Mouse (Mus musculus): ENCODE results near the gene Dmrt1.
"Not testable (repeated sequence)": the region's sequence is repeated elsewhere in the genome, so short reads cannot be mapped to it uniquely, and the experiment has no call there.

The Dmrt1 gene

DNA sequence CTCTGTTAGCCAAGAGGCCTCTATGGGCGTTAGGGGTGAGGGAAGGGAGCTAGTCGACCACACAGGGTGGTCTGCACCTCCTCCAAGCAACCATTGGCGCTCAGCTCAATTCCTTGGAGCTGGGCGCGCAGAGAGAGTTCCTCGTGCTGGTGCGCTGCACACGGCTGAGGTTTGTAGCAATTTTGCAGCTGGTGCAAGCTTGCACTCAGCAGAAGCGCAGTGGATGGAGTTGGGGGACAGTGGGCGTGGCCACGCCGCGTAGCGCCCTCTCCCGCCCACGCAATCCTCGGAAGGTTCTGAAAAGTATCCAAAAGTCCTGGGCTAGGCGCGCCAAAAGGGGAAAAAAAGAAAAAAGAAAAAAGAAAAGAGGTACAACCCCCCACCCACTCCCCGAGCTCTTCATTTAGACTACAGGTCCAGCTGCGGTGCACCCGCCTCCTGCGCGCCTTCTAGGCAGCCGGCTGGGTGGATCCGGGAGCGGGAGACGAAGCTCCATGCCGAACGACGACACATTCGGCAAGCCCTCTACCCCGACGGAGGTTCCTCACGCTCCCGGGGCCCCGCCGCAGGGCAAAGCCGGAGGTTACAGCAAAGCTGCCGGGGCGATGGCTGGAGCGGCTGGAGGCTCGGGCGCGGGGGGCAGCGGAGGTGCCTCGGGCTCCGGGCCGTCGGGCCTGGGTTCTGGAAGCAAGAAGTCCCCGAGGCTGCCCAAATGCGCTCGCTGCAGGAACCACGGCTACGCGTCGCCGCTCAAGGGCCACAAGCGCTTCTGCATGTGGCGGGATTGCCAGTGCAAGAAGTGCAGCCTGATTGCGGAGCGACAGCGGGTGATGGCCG is at the start of gene Dmrt1:
Gene Dmrt1, plus strand, starts transcription at position 259 of the 837 bp plus-strand sequence.
- no peak for DNase-seq (ENCODE audit: extremely low read depth, low read depth, low spot score)

DNA sequence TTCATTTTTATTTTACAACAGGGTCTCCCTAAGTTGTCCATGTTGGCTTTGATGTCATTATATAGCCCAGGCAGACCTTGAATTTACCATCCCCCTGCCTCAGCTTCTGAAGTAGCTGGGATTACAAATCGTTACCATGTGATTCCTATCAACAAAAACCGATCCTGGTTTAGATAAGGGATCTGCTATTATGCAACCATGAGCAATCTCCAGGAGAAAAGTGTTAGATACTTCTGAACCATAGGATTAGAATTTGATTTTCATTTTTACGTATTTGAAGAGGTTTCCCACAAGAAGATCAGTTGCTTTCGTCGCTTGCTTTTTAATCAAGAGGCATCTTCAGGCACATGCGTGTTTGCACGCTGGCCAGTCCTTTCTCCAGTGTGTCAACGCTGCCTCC is 44.7 kb upstream of the Dmrt1 start:
- DNase-seq (ENCODE audit: extremely low read depth, low read depth, low spot score): no peak

DNA sequence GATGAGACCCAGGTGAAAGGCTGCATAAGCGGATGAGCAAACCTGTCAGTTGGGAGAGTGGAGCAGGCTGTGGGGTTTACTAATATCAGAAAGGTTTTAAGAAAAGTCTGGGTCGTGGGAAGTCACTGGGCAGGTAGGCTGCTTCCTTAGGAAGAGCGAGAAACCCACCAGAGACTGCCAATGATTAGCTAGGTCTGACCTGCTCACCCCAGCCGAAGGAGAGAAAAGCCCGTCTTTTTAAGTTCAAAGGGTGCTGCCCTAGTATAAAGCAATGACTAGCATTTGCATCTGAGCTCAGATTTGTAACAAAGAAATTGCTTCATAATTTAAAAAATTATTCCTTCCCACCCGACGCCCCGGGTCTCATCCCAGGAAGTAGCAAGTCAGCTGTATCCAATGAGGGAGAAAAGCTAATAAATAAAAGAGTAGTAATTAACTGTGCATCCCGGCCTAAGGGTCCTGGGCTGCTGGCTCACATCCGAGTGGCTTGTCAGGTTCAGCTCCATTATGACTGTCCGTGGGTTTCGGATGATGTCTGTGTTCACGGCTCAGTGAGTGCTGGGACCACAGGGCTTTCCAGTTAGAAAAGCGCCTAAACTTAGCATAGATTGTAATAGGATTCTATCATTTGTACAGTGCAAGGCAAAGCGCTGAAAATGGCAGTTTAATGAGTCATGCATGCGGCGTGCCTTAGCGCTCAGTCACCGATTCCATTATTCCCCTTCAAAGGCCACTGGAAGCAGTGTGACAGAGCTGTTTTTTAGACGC is 43.7 kb upstream of the Dmrt1 start:
- DNase-seq (ENCODE audit: extremely low read depth, low read depth, low spot score): no peak

DNA sequence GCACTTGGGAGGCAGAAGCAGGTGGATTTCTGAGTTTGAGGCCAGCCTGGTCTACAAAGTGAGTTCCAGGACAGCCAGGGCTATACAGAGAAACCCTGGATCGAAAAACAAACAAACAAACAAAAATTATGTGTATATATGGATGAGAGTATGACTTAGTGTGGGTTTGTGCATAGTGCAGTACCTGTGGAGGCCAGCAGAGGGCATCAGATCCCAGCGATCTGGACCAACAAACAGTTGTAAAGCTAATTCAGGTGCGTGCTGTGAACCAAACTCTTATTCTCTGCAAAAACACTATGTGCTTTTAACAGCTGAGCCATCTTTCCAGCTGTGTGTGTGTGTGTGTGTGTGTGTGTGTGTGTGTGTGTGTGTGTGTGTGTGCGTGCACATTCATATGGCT is 29.6 kb upstream of the Dmrt1 start:
- DNase-seq (ENCODE audit: extremely low read depth, low read depth, low spot score): not testable (repeated sequence)

DNA sequence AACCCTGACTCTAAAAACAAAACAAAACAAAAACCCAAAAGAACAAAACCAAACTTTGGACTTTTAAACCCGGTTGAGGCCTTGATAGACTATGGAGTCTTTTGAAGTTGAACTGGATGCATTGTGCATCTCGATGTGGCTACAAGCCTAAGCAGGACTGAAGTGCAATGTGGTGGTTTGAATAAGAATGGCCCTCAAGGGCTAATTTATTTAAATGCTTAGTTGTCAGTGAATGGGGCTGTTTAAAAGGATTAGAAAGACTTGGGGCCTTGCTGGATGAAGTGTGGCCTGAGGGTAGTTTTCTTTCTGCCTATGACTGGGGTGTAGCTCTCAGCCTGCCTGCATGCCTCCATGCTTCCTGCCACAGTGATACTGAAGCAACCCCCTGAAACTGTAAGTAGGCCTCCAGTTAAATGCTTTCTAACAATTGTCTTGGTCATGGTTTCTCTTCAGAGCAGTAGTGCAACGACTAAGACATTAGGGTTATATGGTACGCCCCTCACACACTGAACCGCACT is 26.2 kb upstream of the Dmrt1 start:
- no peak for DNase-seq (ENCODE audit: extremely low read depth, low read depth, low spot score)

DNA sequence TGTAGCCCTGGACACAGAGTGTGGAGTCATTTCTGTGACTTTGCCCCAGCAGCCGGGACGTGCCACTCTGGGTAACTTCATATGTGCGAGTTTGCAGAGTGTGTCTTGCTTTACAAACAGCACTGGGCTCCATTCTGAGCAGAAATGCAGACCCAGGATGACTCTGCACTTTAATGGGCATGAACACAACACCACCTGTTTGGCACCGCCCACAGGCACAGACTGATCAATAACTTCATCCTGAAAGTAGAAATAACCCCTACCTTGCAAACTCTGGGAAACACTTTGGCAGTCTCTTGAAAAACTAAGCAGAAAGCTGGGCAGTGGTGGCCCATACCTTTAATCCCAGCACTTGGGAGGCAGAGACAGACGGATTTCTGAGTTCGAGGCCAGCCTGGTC is 24.6 kb upstream of the Dmrt1 start:
- DNase-seq (ENCODE audit: extremely low read depth, low read depth, low spot score): no peak

DNA sequence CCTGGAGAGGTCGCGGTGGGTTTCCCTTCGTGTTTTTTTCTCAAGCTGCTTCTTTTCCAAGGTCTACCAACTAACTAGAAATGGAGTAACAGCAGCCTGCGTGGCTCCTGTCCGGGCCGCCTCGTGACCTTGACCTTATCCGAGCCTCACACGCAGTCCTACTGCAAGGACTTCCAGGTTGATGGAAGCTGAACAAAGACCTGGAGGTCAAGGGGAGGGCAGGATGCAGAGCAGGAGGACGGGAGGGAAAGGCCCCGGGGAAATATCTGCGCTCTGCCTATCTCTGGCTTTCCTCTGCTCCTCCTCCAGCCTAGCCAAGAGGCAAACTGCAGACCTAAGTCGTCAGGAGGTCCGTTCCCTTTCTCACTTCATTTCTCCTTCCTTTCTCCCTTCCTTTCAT is 18.9 kb upstream of the Dmrt1 start:
- DNase-seq (ENCODE audit: extremely low read depth, low read depth, low spot score): no peak

DNA sequence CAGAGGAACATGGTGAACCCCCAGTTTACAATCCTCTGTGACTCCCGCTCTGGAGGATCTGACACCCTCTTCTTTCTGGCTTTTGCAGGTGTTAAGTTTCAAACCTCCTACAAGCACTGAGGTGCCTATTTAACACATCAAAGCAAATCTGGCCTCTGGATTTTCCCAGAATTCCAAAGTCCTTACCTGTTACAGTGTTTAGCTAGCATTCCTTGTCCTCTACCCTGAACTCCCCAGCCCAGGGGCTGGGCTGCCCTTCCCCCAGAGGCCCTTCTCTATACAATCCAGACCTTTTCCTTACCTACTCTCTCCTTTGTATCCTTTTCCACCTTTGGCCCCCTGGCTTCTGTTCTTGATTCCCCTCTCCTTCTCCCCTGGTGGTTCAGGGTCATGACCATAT is 18.1 kb upstream of the Dmrt1 start:
- no peak for DNase-seq (ENCODE audit: extremely low read depth, low read depth, low spot score)

DNA sequence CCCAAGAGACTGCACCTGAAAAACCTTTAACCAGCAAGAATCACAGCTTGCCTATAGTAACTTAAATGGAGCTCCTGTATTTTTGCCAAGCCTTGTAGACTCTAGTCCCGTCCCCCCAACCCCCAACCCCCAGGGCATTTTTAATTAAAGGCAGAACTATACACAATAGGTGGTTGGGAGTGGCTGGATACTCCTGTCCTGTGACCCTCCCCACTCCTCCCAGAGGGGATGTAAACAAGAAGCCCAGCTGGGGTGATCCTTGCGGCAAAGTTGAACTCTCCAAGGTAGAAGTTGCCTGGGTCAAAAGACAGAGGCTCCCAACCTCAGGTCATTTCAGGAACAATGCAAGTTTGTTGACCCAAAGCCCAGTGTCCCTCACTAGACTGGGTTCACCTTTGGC is 16.9 kb upstream of the Dmrt1 start:
- DNase-seq (ENCODE audit: extremely low read depth, low read depth, low spot score): no peak

DNA sequence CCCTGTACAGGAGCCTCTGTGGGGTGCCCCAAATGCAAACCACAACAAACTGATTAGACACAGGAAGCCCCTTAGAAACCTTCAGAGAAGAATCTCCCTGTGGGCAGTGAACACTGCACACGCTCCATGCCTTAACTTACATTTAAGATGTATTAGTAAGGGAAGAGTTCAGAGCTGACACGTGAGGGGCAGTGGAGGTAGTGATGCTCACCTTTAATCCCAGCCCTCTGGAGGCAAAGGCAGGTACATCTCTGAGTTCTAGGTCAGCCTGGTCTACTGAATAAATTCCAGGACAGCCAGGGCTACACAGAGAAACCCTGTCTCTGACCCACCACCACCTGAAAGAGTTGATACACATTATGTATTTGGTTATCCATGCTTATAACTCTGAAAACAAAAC is 15.9 kb upstream of the Dmrt1 start:
- no peak for DNase-seq (ENCODE audit: extremely low read depth, low read depth, low spot score)

DNA sequence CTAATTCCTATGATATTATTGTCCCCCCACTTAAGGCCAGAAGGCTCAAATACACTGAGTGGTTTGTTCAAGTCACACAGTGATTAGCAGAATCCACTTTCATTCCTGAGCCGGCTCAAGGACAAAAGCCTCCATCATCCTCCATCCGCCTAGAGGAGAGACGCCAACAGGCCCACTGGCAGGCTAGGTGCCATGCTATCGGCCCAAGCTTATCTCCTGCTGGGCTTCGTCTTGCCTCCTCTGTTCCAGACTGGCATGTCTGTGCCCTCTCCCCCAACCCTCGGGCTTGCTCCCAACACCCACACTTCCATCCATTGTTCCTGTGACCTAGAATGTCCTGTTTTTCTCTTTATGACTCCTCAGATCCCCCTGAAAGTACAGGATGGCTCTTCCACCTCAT is 8.0 kb upstream of the Dmrt1 start:
- no peak for DNase-seq (ENCODE audit: extremely low read depth, low read depth, low spot score)

DNA sequence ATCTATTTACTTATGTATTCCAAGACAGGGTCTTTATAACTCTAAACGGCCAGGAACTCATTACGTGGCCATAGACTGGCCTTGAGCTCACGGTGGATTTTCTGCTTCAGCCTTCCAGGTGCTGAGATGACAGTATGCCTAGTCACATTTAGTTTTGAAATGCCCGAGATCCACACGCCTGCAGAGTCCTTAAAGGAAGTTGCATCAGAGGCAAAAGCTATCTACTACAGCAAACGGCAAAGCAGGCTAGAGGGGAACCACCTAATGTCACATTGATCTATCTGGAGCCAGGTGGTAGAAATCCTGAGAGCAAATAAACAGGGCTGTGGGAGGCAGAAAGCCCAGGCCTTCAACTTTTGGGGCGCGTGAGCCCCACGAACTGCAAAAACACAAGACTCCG is 540 bp upstream of the Dmrt1 start:
- DNase-seq (ENCODE audit: extremely low read depth, low read depth, low spot score): no peak

DNA sequence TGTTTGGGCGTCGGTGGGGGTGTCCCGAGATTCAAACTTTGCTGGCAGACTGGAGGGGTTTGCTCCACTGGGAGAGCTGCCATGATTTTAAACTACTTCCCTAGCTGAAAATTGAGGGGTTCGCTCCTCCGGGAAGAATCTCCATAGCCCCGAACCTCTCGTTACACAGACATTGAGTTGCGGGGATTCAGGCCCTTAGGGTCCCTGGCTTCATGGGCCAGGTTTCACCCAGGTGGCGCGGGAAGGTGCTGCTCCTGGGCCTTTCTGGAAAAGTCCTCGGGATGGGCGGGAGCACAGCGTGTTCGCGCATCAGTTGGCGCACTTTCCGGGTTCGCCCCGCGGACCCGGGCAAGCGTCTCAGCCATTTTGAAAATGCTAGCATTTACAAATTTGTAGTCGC is 1.2 kb downstream of the Dmrt1 start:
- DNase-seq (ENCODE audit: extremely low read depth, low read depth, low spot score): no peak

DNA sequence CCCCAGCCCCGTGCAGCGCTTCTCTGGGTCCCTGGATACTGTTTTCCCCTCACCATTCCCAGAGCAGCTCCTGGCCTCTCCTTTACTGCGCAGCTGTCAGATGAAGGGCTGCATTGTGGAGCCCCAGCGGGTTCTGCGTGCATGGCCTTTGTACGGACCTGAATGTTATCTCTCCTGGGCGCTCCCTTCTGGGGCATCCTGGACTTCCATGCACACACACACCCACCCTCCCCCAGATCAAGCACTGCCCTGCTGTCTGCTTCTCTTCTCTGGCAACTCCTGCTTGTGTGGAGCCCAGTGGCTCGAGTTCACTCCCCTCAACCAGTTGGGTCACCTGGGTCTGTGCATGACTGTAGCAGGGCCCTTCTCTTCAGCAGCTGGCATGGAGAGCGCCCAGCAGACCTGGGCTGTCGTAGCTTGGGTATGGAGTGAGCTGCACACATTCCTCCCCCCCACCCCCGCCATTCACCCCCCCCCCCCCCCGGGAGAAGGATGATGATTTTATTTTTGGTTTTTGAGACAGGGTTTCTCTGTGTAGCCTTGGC is 9.6 kb downstream of the Dmrt1 start:
- DNase-seq (ENCODE audit: extremely low read depth, low read depth, low spot score): no peak

DNA sequence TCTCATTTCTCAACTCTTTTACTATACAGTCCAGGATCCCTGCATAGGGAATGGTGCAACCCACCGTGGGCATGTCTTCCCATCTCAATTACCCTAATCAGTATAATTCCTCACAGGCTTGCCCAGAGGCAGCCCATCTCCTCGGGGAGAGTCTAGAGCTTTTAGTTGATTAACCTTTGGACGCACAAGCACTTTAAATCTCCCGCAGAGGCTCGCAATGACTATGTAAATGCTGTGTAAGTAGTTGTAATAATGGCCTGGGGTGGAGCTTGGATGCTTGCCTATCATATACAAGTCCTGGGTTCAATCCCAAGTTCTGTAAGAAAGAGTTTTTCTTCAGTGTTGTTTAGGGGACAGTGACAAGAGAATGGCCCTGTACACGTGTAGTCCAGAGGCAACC is 18.7 kb downstream of the Dmrt1 start:
- no peak for DNase-seq (ENCODE audit: extremely low read depth, low read depth, low spot score)

DNA sequence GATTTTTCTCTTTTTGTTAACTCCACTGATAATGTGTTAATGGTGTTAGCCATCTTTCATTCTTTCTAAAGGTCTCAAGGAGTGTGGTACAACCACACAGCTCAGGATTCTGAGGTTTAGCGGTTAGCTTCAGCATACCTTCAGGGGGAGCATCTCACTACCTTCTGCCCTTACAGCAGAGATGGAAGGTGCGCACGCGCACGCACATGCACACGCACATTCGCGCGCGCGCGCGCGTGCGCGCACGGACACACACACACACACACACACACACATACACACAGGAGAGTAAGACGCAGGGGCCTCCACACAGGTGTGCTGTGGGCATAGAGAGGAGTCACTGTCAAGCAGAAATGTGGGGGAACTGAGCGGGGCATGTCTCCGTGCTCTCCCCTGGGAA is 20.3 kb downstream of the Dmrt1 start:
- DNase-seq (ENCODE audit: extremely low read depth, low read depth, low spot score): no peak

DNA sequence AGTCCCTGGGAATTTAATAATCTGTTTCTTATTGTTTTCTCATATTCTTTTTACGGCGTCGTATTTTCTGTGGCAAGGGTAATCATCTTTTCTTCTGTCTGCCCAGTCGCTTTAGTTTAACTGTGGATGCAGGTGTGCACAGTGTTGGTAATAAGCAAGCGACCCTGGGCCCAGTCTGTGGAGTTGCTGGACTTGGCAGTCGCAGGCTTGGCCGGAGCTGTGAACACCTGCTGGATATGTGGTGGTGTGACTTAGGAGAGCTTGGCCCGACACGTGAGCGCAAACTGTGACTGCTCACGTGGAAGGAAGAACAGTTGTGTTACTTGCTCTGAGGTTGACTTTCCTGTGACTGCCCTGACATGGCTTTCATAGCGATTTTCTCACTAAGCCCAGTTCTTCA is 24.3 kb downstream of the Dmrt1 start:
- no peak for DNase-seq (ENCODE audit: extremely low read depth, low read depth, low spot score)

DNA sequence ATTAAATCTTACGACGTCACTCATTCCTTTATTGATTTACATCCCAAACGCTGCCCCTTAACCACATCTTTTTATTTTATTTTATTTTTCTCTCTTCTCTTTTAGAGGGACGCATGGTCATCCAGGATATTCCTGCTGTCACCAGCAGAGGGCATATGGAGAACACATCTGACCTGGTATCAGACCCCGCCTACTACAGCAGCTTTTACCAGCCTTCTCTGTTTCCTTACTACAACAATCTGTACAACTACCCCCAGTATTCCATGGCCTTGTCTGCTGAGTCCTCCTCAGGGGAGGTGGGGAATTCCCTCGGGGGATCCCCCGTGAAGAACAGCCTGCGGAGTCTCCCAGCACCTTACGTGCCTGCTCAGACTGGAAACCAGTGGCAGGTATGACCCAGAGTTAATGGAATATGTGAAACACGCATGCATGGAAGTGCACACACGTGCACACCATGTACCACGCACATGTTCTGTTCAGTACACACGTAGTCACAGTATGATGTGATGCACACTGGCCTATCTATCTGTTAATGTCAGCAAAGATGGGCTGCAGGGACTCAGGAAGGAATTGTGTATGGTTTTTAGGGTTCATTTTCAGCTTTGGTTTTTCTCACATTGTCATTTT is 40.4 kb downstream of the Dmrt1 start:
- no peak for DNase-seq (ENCODE audit: extremely low read depth, low read depth, low spot score)

DNA sequence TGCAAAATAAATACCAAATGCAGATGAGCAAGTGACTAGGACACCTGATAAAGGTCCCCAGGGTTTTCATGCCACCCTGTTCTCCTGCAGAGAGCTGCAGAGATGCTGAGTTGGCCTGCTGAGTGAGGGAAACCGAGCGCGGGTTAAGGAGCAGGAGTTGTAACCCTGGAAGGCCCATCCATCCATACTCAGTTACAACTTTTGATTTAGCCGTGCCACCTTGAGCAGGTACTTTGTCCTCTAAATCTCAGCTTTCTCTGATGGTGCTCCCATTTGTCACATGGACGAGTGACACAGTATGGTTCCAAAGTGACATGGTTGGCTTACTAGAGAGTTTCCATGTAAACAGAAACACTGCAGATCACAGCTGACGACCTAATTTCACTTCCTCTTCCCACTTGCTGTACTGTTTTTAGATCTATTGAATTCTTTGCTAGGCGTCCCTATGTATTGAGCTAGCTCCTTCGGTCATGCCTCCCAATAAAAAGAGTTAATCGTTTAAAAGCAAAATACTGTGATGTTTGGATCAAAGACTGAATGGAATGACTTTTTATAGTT is 41.7 kb downstream of the Dmrt1 start:
- no peak for DNase-seq (ENCODE audit: extremely low read depth, low read depth, low spot score)

DNA sequence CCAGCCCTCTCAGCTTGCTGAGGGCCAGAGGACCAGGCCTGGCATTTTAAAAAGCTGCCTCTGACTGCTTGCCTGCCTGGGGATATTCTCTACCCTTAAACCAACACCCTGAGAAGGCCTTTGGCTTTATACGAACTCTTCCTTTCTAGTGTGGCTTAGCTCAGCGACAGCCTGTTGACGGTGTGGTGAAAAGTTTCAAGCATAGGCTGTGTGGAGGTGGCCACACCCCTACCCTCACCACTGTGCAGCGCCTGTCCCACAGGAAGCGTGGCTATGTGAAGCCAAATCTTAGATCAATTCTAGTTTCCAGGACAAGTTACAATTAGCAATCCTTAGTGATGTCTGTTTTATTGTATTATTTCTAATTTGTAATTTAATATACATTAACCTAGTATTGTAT is 44.9 kb downstream of the Dmrt1 start:
- DNase-seq (ENCODE audit: extremely low read depth, low read depth, low spot score): no peak

DNA sequence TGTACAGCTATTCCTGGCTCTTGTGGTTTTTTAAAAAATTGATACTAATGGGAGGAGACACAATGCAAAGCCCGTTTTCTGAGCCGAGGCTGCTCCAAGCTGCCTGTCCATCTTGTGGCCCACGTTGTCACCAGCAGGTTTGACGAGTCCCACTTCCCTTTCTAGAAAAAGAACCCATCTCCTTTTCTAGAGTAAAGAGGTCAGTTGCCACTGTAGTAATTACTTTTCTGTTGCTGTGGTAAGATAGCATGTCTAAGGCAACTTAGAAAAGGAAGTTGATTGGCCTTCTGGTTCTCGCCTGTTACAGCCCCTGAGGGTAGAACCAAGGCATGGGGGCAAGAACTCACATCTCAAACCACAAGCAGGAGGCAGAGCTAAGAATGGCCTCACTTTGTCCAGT is 45.6 kb downstream of the Dmrt1 start:
- no peak for DNase-seq (ENCODE audit: extremely low read depth, low read depth, low spot score)

All from fat pad, adult 2 months (tissue).